Mouse (Mus musculus) MEL (cell line): ENCODE data around the gene Zfp385b.

Source experiments
- ELF1 ChIP-seq: IDR thresholded peaks from 2 replicates; pipeline ENCODE4 v1.6.1; 2014; ENCODE audit warnings: low read depth, mild to moderate bottlenecking, inconsistent platforms, low read length, improper control_type of control experiment, moderate library complexity
- ETS1 ChIP-seq: IDR thresholded peaks from 2 replicates; pipeline ENCODE4 v1.6.1; 2012; ENCODE audit warnings: low read depth, mild to moderate bottlenecking, inconsistent platforms, low read length, improper control_type of control experiment, moderate library complexity
- POLR2A ChIP-seq, 2 experiments: IDR thresholded peaks; 2 replicates each; pipeline ENCODE4 v1.6.1; 2011 to 2012; ENCODE audit warnings: low read length in 2 of 2, mild to moderate bottlenecking in 2 of 2, control low read depth in 1 of 2, improper control_type of control experiment in 1 of 2, low read depth in 1 of 2, moderate library complexity in 1 of 2; ENCODE audit not compliant: control insufficient read depth in 1 of 2, insufficient read depth in 1 of 2, poor library complexity in 1 of 2
- POLR2AphosphoS2 ChIP-seq: IDR thresholded peaks from 2 replicates; pipeline ENCODE4 v1.6.1; 2011; ENCODE audit warnings: low read length, improper control_type of control experiment
- TAL1 ChIP-seq: IDR thresholded peaks from 2 replicates; pipeline ENCODE4 v1.6.1; 2012; ENCODE audit warnings: mild to moderate bottlenecking, inconsistent platforms, low read length, moderate library complexity, mixed read lengths
- TCF12 ChIP-seq: IDR thresholded peaks from 2 replicates; pipeline ENCODE4 v1.6.1; 2014; ENCODE audit warnings: low read depth, mild to moderate bottlenecking, inconsistent platforms, low read length, improper control_type of control experiment, moderate library complexity

DNA sequence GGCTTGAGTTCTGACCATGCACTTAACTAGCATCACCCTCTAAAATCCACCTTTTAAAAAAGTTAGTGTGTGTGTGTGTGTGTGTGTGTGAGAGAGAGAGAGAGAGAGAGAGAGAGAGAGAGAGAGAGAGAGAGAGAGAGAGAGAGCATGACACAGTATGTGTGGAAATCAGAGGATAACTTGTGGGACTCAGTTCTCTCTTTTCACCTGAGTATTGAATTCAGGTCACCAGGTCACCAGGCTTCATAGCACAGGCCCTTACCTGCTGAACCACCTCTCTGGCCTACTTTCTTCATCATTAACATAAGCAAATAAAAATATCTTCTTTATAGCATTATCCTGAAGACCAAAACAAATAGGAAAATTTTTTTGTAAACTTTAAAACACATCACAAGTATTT is at the start of gene Zfp385b:
- TF ChIP-seq TCF12 (no peak), ETS1 (no peak), POLR2AphosphoS2 (no peak), ELF1 (no peak), TAL1 (no peak), POLR2A (IDR thresholded peaks at IDR 0.05; ENCODE audit: control insufficient read depth in 1 of 2, insufficient read depth in 1 of 2, low read depth in 1 of 2, low read length in 2 of 2, poor library complexity in 1 of 2) (no peak)
